Mouse (Mus musculus): ENCODE results near the gene Rgs14. TPM values are rescaled to one million over a fixed set of nuclear protein-coding genes. Genes with fewer than 3 reads are reported as not detected.

Gene Rgs14
- total and polyA plus RNA-seq, 3 experiments = 14.4 to 20.5 TPM; not detected in 1

DNA sequence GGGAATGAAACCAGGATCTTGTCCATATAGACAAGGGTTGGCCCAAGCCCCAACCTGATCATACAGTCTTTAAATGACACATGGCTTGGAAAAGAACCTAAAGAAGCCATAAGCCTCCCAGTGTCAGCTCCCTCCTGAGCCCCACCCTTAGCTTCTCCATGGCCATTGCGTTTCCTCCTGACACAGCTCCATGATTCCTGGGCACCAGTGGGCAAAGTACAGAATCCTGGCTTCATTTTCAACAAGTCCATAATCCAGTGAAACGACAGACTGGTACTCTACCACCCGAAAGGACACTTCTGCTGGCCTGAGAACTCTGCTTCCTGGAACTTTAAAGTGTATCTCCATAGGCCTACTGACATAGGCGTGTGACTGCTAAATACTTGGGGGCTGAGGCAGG lies 37.8 kb downstream of the Rgs14 start:
- Histone ChIP-seq H3K36me3 (ENCODE audit: control insufficient read depth in 1 of 2, insufficient read depth in 2 of 2, low read length in 2 of 2) (no peaks in the 10 kb centered on the region; a peak in 1 of 4 replicates), H3K9me3 (replicated peaks; ENCODE audit: insufficient read depth, low read length) (no peaks in the 10 kb centered on the region), H3K4me3 (ENCODE audit: control insufficient read depth in 1 of 2, insufficient read depth in 1 of 2, low read depth in 2 of 2, low read length in 2 of 2) (no peak overlapping the region), H3K4me1 (ENCODE audit: control insufficient read depth in 1 of 2, insufficient read depth in 2 of 2, low read length in 2 of 2) (0 out of 4 replicates have a peak, but pooled peaks cover 0 to 3% of the 10 kb centered on the region in 2 experiments), H3K9ac (ENCODE audit: control insufficient read depth, low read depth, low read length, poor library complexity, severe bottlenecking) (no peak overlapping the region), H3K79me2 (ENCODE audit: control insufficient read depth, insufficient read depth, low read length, poor library complexity) (no peaks in the 10 kb centered on the region), H3K27ac (ENCODE audit: control insufficient read depth, low read depth, low read length) (no peak overlapping the region), H3K27me3 (ENCODE audit: control insufficient read depth in 1 of 2, insufficient read depth in 2 of 2, low read length in 2 of 2) (no peaks in the 10 kb centered on the region)
- TF ChIP-seq ZKSCAN1 (IDR thresholded peaks at IDR 0.05; ENCODE audit: low read depth, low read length) = no peak
- TF ChIP-seq CHD1 (IDR thresholded peaks at IDR 0.05; ENCODE audit: low read depth, low read length) = no peak
- TF ChIP-seq POLR2AphosphoS2 (IDR thresholded peaks at IDR 0.05; ENCODE audit: low read length) = no peak
- no peak for TF ChIP-seq TCF12 (IDR thresholded peaks at IDR 0.05; ENCODE audit: low read depth, low read length)
- TF ChIP-seq POLR2AphosphoS5 (IDR thresholded peaks at IDR 0.05; ENCODE audit: borderline replicate concordance, low read depth, low read length) = no peak
- no peak for TF ChIP-seq USF1 (IDR thresholded peaks at IDR 0.05; ENCODE audit: low read depth, low read length)
- no peak for TF ChIP-seq TAL1 (IDR thresholded peaks at IDR 0.05; ENCODE audit: low read length)
- no peak for TF ChIP-seq SIN3A (IDR thresholded peaks at IDR 0.05; ENCODE audit: low read length)
- TF ChIP-seq E2F4 (IDR thresholded peaks at IDR 0.05; ENCODE audit: borderline replicate concordance, low read depth, low read length) = no peak
- TF ChIP-seq ETS1 (IDR thresholded peaks at IDR 0.05; ENCODE audit: low read depth, low read length) = no peak
- TF ChIP-seq UBTF (IDR thresholded peaks at IDR 0.05; ENCODE audit: borderline replicate concordance, insufficient read depth, low read depth, low read length) = no peak
- TF ChIP-seq RAD21 (IDR thresholded peaks at IDR 0.05; ENCODE audit: low read depth, low read length) = no peak
- TF ChIP-seq ELF1 (IDR thresholded peaks at IDR 0.05; ENCODE audit: low read depth, low read length) = no peak
- DNase-seq (ENCODE audit: low read depth, low spot score) = no peak

DNA sequence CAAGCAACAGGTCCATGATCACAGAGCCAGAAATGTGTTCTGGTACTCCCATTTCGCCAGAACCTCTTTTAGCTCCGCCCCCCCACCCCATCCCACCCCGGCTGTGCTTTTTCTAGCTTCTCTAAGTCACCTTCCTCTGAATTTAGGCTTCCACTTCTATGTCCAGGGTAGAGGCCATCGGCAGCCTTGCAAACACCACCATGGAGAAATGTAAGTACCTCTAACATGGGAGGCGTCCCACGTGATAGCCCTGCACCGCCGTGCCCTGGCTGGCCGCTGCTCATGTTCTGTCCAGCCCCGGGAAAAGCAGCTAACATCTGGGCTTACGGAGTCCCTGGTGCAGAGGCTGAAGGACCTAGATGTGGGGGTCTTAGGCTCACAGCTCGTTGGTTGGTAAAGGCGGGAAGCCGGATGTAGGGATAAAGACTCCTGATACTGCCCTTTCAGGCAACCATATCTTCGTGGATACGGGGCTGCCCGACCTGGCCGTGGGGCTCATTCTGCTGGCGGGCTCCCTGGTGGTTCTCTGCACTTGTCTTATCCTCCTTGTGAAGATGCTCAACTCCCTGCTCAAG lies 39.1 kb downstream of the Rgs14 start:
- Histone ChIP-seq H3K27ac (ENCODE audit: control insufficient read depth, low read depth, low read length) (no peak overlapping the region), H3K27me3 (ENCODE audit: control insufficient read depth in 1 of 2, insufficient read depth in 2 of 2, low read length in 2 of 2) (no peaks in the 10 kb centered on the region), H3K9me3 (replicated peaks; ENCODE audit: insufficient read depth, low read length) (no peaks in the 10 kb centered on the region), H3K4me3 (ENCODE audit: control insufficient read depth in 1 of 2, insufficient read depth in 1 of 2, low read depth in 2 of 2, low read length in 2 of 2) (no peak overlapping the region), H3K79me2 (ENCODE audit: control insufficient read depth, insufficient read depth, low read length, poor library complexity) (no peaks in the 10 kb centered on the region), H3K4me1 (ENCODE audit: control insufficient read depth in 1 of 2, insufficient read depth in 2 of 2, low read length in 2 of 2) (peaks cover 0 to 13% of the 10 kb centered on the region in 2 experiments; a peak in 2 of 4 replicates), H3K36me3 (ENCODE audit: control insufficient read depth in 1 of 2, insufficient read depth in 2 of 2, low read length in 2 of 2) (peaks cover 0 to 7% of the 10 kb centered on the region in 2 experiments; a peak in 2 of 4 replicates), H3K9ac (ENCODE audit: control insufficient read depth, low read depth, low read length, poor library complexity, severe bottlenecking) (no peak overlapping the region)
- TF ChIP-seq E2F4 (IDR thresholded peaks at IDR 0.05; ENCODE audit: borderline replicate concordance, low read depth, low read length) (no peak), GABPA (IDR thresholded peaks at IDR 0.05; ENCODE audit: low read depth, low read length) (no peak), HCFC1 (IDR thresholded peaks at IDR 0.05; ENCODE audit: low read depth, low read length) (no peak), ZC3H11A (IDR thresholded peaks at IDR 0.05; ENCODE audit: low read depth, low read length) (no peak), RCOR1 (IDR thresholded peaks at IDR 0.05; ENCODE audit: low read depth, low read length) (no peak), MAX (IDR thresholded peaks at IDR 0.05; ENCODE audit: low read length) (no peak), POLR2A (IDR thresholded peaks at IDR 0.05; ENCODE audit: control insufficient read depth in 1 of 2, insufficient read depth in 1 of 2, low read depth in 1 of 2, low read length in 2 of 2, poor library complexity in 1 of 2) (no peak), MAFK (IDR thresholded peaks at IDR 0.05; ENCODE audit: borderline replicate concordance, low read depth, low read length) (no peak), MAZ (IDR thresholded peaks at IDR 0.05; ENCODE audit: low read depth, low read length) (no peak), MEF2A (IDR thresholded peaks at IDR 0.05; ENCODE audit: extremely low read depth, insufficient replicate concordance, low read depth, low read length, poor library complexity, severe bottlenecking) (no peak), NRF1 (IDR thresholded peaks at IDR 0.05; ENCODE audit: insufficient read depth, low read depth, low read length, poor library complexity, severe bottlenecking) (no peak), TBP (IDR thresholded peaks at IDR 0.05; ENCODE audit: low read depth, low read length) (no peak), MYB (IDR thresholded peaks at IDR 0.05; ENCODE audit: low read depth, low read length) (no peak), UBTF (IDR thresholded peaks at IDR 0.05; ENCODE audit: borderline replicate concordance, insufficient read depth, low read depth, low read length) (no peak), SMC3 (IDR thresholded peaks at IDR 0.05; ENCODE audit: low read depth, low read length) (no peak), TCF12 (IDR thresholded peaks at IDR 0.05; ENCODE audit: low read depth, low read length) (no peak), TAL1 (IDR thresholded peaks at IDR 0.05; ENCODE audit: low read length) (no peak), ETS1 (IDR thresholded peaks at IDR 0.05; ENCODE audit: low read depth, low read length) (no peak), MXI1 (IDR thresholded peaks at IDR 0.05; ENCODE audit: low read depth, low read length) (no peak), CHD2 (IDR thresholded peaks at IDR 0.05; ENCODE audit: low read length) (no peak)
- no peak for DNase-seq (ENCODE audit: low read depth, low spot score)
